Mouse (Mus musculus): ENCODE data around the gene Tcl1b5.

Gene Tcl1b5

GRCm38 (mm10) chr12:105208441-105208840 lies 32.3 kb downstream of the Tcl1b5 start:
- DNase-seq (ENCODE audit: low spot score in 2 of 2) = no peak

- DNase-seq (ENCODE audit: low spot score in 2 of 2) = no peak
Measured at GRCm38 (mm10) chr12:105209231-105209630, 33.1 kb downstream of the Tcl1b5 start.

GRCm38 (mm10) chr12:105217101-105217760 lies 41.1 kb downstream of the Tcl1b5 start:
- DNase-seq (ENCODE audit: low spot score in 2 of 2) = no peak

GRCm38 (mm10) chr12:105222601-105223319 lies 46.6 kb downstream of the Tcl1b5 start, which contains the start of gene Tcl1:
Gene Tcl1, minus strand, starts transcription at chr12:105222793.
- no peak for DNase-seq (ENCODE audit: low spot score in 2 of 2)

GRCm38 (mm10) chr12:105224621-105225320 lies 48.6 kb downstream of the Tcl1b5 start:
- no peak for DNase-seq (ENCODE audit: low spot score in 2 of 2)

All from urinary bladder, postnatal 36 days (tissue).